Mouse (Mus musculus) heart, adult 2 months (tissue): ENCODE data around the gene Cacul1. TPM values are rescaled to one million over a fixed set of nuclear protein-coding genes. Genes with fewer than 3 reads are reported as not detected.

Source experiments
- DNase-seq, 2 experiments: peaks; one replicate each; pipeline ENCODE4 v3.0.0; 2021
- H3K27ac ChIP-seq: fragments of 200-600 bp; 2 replicates; pipeline ENCODE4 v1.8.1; 2022
- H3K27me3 ChIP-seq: fragments of 200-500 bp; 2 replicates; pipeline ENCODE4 v1.6.1; 2012; ENCODE audit warnings: mild to moderate bottlenecking, low read length, inconsistent platforms, mixed read lengths; ENCODE audit not compliant: control insufficient read depth, insufficient read depth
- H3K36me3 ChIP-seq: fragments of 200-500 bp; 2 replicates; pipeline ENCODE4 v1.6.1; 2012; ENCODE audit warnings: low read length, inconsistent platforms; ENCODE audit not compliant: control insufficient read depth, insufficient read depth
- H3K4me1 ChIP-seq: fragments of 200-500 bp; 2 replicates; pipeline ENCODE4 v1.6.1; 2011; ENCODE audit warnings: low read length; ENCODE audit not compliant: control insufficient read depth, insufficient read depth
- H3K4me3 ChIP-seq: fragments of 200-600 bp; 2 replicates; pipeline ENCODE4 v1.8.1; 2022
- H3K79me2 ChIP-seq: fragments of 200-500 bp; replicated peaks from 2 replicates; pipeline ENCODE4 v1.6.1; 2012; ENCODE audit warnings: mild to moderate bottlenecking, inconsistent platforms, low read length, moderate library complexity, mixed read lengths; ENCODE audit not compliant: control insufficient read depth, insufficient read depth
- H3K9ac ChIP-seq: fragments of 200-500 bp; 2 replicates; pipeline ENCODE4 v1.6.1; 2012; ENCODE audit warnings: low read depth, mild to moderate bottlenecking, control low read depth, inconsistent platforms, low read length, mixed read lengths
- CTCF ChIP-seq: fragments of 200-600 bp; IDR thresholded peaks from 2 replicates; pipeline ENCODE4 v1.8.1; 2022; ENCODE audit warnings: antibody characterized with exemption, mild to moderate bottlenecking, moderate library complexity
- EP300 ChIP-seq: fragments of 200-500 bp; IDR thresholded peaks from 2 replicates; pipeline ENCODE4 v1.6.1; 2011; ENCODE audit warnings: low read depth, low read length, control low read depth; ENCODE audit not compliant: insufficient read depth
- POLR2A ChIP-seq: fragments of 200-500 bp; IDR thresholded peaks from 2 replicates; pipeline ENCODE4 v1.6.1; 2011; ENCODE audit warnings: mild to moderate bottlenecking, low read depth, low read length, control low read depth; ENCODE audit not compliant: insufficient read depth
- WGBS: fragments of 180-500 bp; shearing (Covaris S2); methylation state at CpG from one replicate; pipeline ENCODE4 v1.1.7; 2018; 5-methylcytosine and 5-hydroxymethylcytosine counted together
- intact Hi-C: fragments of 180-260 bp; cut with DNase I; formaldehyde crosslinking; loops from one replicate; pipeline ENCODE4 v1.15.1; 2025
- microRNA-seq, 2 experiments: library from miRNA; unstranded; fragments of <30 nt; microRNA quantifications; one replicate each; pipeline ENCODE4 v1.2.0; 2021
- polyA plus RNA-seq: library from polyadenylated mRNA; depleted of rRNA; stranded (reverse); fragments of >200 nt; gene quantifications from 2 replicates; pipeline ENCODE4 v1.2.3, GENCODE M21; 2012; rRNA removed
- total RNA-seq, 2 experiments: library from RNA; stranded (reverse); gene quantifications; 2 replicates each; pipeline ENCODE4 v1.2.3; 2021

The Cacul1 gene
- total and polyA plus RNA-seq, 3 experiments, result 5.8 to 27.8 (median 27.4) TPM

DNA sequence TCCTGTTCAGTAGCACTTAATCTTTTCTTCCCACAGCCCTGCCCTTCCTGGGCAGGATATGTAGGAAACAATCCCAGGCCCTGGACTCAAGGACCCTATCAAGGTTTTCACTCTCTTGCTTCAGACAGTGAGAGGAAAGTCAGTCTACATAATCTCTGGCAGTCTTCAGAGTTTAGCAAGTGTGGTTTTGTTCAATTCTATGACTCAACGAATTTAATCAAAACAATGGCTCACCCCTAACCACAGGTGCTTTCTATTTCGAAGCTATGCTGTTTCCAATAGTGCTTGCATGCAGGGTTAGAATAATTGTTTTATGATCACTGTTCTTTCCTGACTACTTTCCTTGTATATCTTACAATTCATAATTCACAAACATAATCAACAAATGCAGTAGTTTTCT is 103.0 kb downstream of the Cacul1 start:
- Histone ChIP-seq H3K4me3 (no peak overlapping the region), H3K9ac (no peak overlapping the region), H3K79me2 (no peaks in the 10 kb centered on the region), H3K27me3 (no peaks in the 10 kb centered on the region), H3K4me1 (no peaks in the 10 kb centered on the region), H3K27ac (no peak overlapping the region), H3K36me3 (no peaks in the 10 kb centered on the region)
- TF ChIP-seq CTCF (no peak), EP300 (no peak), POLR2A (no peak)
- 33% methylated on average over 2 of the region's 2 CpGs for WGBS
- intact Hi-C loops, result no loop called here
- no peak for DNase-seq

Small RNAs within 50 kb of the gene (microRNA-seq; reads per million reads assigned to microRNA genes)
- gene Gm25238, result 0 reads per million in 2 experiments

Other genes with a start within 250 kb of the Cacul1 start
- gene Prlhr, start 112.7 kb downstream of the Cacul1 start, total RNA-seq, result not detected
- 0.09 TPM in 1 of 2 replicates, not detected in the other for gene Prlhr, start 112.7 kb downstream of the Cacul1 start, polyA plus RNA-seq
- under 1 TPM; 0.20 to 0.29 TPM for gene Nanos1, start 175.0 kb upstream of the Cacul1 start, total RNA-seq
- 0.03 and 0.14 TPM in 2 replicates for gene Nanos1, start 175.0 kb upstream of the Cacul1 start, polyA plus RNA-seq
- gene Eif3a, start 209.6 kb upstream of the Cacul1 start, total RNA-seq, result 100 to 1,000 TPM in 1 of 2 experiments, 10 to 100 TPM in 1; 95.4 to 105 TPM
- gene Eif3a, start 209.6 kb upstream of the Cacul1 start, polyA plus RNA-seq, result 24.0 and 53.1 TPM in 2 replicates
- 10 to 100 TPM; 17.4 to 18.9 TPM for gene Fam45a, start 230.6 kb upstream of the Cacul1 start, total RNA-seq
- gene Fam45a, start 230.6 kb upstream of the Cacul1 start, polyA plus RNA-seq, result 8.7 and 15.6 TPM in 2 replicates